Mouse (Mus musculus) lung, embryonic 14.5 days (tissue): ENCODE data around the gene Csnk1g1. TPM values are rescaled to one million over a fixed set of nuclear protein-coding genes. Genes with fewer than 3 reads are reported as not detected.
A peak's percentile ranks its signal among the peaks of the same experiment; 100 is the strongest.

Experiments used
- ATAC-seq: fragments of 200-750 bp; cut with Nextera tagmentation; 2 replicates; pipeline ENCODE4 v1.8.0; 2017; ENCODE audit warnings: mild to moderate bottlenecking, moderate TSS enrichment, moderate library complexity; ENCODE audit not compliant: insufficient read depth
- DNase-seq: peaks from one replicate; pipeline ENCODE4 v3.0.0-alpha.2; 2015
- H3K27ac ChIP-seq: fragments of 300-500 bp; sonication (generic); 2 replicates; pipeline ENCODE4 v1.5.1; 2014; ENCODE audit warnings: low read depth, mild to moderate bottlenecking, moderate library complexity
- H3K27me3 ChIP-seq: fragments of 300-500 bp; sonication (generic); 2 replicates; pipeline ENCODE4 v1.6.1; 2014; ENCODE audit warnings: low read length, control low read depth; ENCODE audit not compliant: insufficient read depth
- H3K36me3 ChIP-seq: fragments of 300-500 bp; sonication (generic); 2 replicates; pipeline ENCODE4 v1.6.1; 2014; ENCODE audit warnings: control low read depth; ENCODE audit not compliant: insufficient read depth
- H3K4me1 ChIP-seq: fragments of 300-500 bp; sonication (generic); 2 replicates; pipeline ENCODE4 v1.6.1; 2014; ENCODE audit warnings: antibody characterized with exemption, control low read depth; ENCODE audit not compliant: insufficient read depth
- H3K4me2 ChIP-seq: fragments of 300-500 bp; sonication (generic); 2 replicates; pipeline ENCODE4 v1.6.1; 2014; ENCODE audit warnings: mild to moderate bottlenecking
- H3K4me3 ChIP-seq: fragments of 300-500 bp; sonication (generic); 2 replicates; pipeline ENCODE4 v1.5.1; 2014; ENCODE audit warnings: low read depth, low read length
- H3K9ac ChIP-seq: fragments of 300-500 bp; sonication (generic); 2 replicates; pipeline ENCODE4 v1.6.1; 2014
- H3K9me3 ChIP-seq: fragments of 300-500 bp; sonication (generic); 2 replicates; pipeline ENCODE4 v1.6.1; 2016; ENCODE audit warnings: low read depth, low read length, control low read depth
- CTCF ChIP-seq: IDR thresholded peaks from 2 replicates; pipeline ENCODE4 v1.5.1; 2016; ENCODE audit warnings: antibody characterized with exemption, low read depth
- WGBS: fragments of 180-500 bp; shearing (Covaris S2); extraction: QIAGEN DNeasy Blood & Tissue Kit; methylation state at CpG from one replicate; pipeline ENCODE4 v1.1.7; 2014; 5-methylcytosine and 5-hydroxymethylcytosine counted together
- polyA plus RNA-seq: library from polyadenylated mRNA; unstranded; fragments of >200 nt; fragmentation: Nextera tagmentation; extraction: Ambion mirVana; gene quantifications from 2 replicates; pipeline ENCODE4 v1.2.1, GENCODE M21; 2014

Csnk1g1 gene
- polyA plus RNA-seq, 1 experiment from 2014 or later: 19.2 TPM

DNA sequence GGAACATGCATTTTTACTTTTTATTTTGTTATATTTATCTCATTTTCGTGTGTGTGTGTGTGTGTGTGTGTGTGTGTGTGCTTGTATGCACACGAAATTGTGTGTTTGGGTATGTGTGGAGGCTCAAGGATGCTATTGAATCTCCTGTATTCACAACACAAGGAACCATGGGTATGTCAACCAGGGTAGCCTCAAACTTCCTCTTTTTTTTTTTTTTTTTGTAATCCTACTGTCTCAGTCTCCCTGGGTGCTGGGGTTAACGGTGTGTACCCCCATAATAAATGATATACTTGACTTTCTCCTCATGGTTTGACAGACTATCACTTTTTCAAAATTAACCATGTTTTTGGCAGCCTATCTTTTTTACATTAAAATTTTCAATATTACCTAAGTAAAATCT, 5.8 kb upstream of the Csnk1g1 start:
- no peak for TF ChIP-seq CTCF
- Histone ChIP-seq H3K4me1 (no peaks in the 10 kb centered on the region), H3K4me3 (no peak overlapping the region), H3K27me3 (no peaks in the 10 kb centered on the region), H3K9ac (no peak overlapping the region), H3K9me3 (no peaks in the 10 kb centered on the region), H3K36me3 (peaks cover 61% of the 10 kb centered on the region), H3K27ac (no peak overlapping the region), H3K4me2 (no peak overlapping the region)
- 89% methylated on average over 3 of the region's 3 CpGs for WGBS
- DNase-seq: no peak
- no peak for ATAC-seq

DNA sequence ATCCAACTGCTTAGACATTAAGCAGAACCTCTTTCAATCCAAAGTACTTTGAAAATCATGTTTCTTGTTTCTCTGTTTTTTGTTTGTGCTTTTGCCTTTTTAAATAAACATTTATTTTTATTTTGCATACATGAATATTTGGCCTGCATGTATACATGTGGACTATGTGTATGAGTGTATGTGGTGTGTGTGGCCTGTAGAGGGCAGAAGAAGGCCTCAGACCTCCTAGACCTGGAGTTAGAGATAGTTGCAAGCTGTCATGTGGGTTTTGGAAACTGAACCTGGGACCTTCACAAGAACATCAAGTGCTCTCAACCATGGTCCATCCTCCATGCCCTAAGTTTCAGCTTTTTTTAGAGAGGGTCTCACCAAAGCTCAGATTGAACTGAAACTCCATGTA, 5.3 kb upstream of the Csnk1g1 start:
- Histone ChIP-seq H3K4me1 (no peaks in the 10 kb centered on the region), H3K27me3 (no peaks in the 10 kb centered on the region), H3K4me2 (no peak overlapping the region), H3K9me3 (no peaks in the 10 kb centered on the region), H3K36me3 (peaks cover 57% of the 10 kb centered on the region), H3K27ac (no peak overlapping the region), H3K4me3 (no peak overlapping the region), H3K9ac (no peak overlapping the region)
- TF ChIP-seq CTCF: peak; percentile 24; the same call in 1 of the 2 replicates
- no peak for ATAC-seq
- DNase-seq: no peak

DNA sequence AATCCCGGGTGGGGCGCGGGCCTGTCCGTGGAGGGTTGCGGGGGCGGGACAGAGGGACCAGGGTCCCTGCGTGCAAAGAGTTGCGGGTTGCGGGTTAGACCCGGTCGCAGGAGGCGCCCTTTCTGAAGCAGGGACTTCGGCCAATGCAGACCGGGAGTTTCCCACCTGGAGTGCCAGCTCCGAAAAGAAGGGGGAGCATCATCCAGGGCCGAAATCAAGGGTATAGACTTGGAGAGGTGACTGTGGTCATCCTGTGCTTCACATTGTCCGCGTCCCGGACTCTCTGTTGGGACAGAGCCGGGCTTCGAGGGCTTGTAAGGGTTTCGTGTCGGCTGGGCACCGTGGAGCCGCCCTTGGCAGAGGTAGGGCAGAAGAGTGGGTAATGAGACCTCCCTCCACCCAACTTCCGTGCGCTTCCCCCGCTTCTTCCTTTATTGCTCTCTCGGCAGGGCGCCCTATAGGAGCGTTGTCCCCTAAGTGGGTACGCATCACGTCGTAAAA, 627 bp downstream of the Csnk1g1 start:
- H3K27me3 ChIP-seq: no peaks in the 10 kb centered on the region
- peak overlapping the region; percentile 80 for H3K9ac ChIP-seq
- peak overlapping the region; percentile 87 for H3K27ac ChIP-seq
- DNase-seq (peak; percentile 58), ATAC-seq (no peak; the same call in 1 of the 2 replicates)
- H3K4me3 ChIP-seq: peak overlapping the region; percentile 82
- H3K4me1 ChIP-seq: 0 out of 2 replicates have a peak, but pooled peaks cover 2% of the 10 kb centered on the region
- peak; percentile 32 for TF ChIP-seq CTCF
- H3K9me3 ChIP-seq: no peaks in the 10 kb centered on the region
- peaks cover 15% of the 10 kb centered on the region for H3K36me3 ChIP-seq
- peak overlapping the region; percentile 84 for H3K4me2 ChIP-seq
- under 1% methylated on average over 34 of the region's 34 CpGs for WGBS

DNA sequence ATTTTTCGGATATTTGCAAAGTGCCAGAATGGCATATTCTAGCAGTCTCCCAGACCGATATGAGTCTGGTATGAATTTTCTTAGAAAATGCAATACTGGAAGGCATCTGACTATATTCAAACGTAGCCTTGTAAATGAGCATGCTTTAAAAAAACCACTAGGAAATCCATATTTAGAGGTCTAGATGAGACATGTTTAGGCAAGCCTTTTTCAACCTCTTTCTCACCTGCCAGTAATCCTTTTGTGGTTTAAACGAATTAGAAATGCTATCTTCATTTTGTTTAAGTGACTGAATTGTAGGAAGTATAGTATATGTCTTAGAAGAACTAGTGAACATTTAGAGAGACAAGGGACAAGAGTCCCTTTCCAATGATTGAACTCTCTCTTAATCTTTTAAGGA, 1.1 kb downstream of the Csnk1g1 start:
- Histone ChIP-seq H3K4me3 (peak overlapping the region; percentile 82), H3K4me2 (peak overlapping the region; percentile 84), H3K9ac (peak overlapping the region; percentile 80), H3K4me1 (0 out of 2 replicates have a peak, but pooled peaks cover 2% of the 10 kb centered on the region), H3K27me3 (no peaks in the 10 kb centered on the region), H3K9me3 (no peaks in the 10 kb centered on the region), H3K36me3 (peaks cover 13% of the 10 kb centered on the region), H3K27ac (peak overlapping the region; percentile 87)
- ATAC-seq: no peak
- no peak for DNase-seq
- no peak for TF ChIP-seq CTCF
- 8% methylated on average over 4 of the region's 4 CpGs for WGBS

DNA sequence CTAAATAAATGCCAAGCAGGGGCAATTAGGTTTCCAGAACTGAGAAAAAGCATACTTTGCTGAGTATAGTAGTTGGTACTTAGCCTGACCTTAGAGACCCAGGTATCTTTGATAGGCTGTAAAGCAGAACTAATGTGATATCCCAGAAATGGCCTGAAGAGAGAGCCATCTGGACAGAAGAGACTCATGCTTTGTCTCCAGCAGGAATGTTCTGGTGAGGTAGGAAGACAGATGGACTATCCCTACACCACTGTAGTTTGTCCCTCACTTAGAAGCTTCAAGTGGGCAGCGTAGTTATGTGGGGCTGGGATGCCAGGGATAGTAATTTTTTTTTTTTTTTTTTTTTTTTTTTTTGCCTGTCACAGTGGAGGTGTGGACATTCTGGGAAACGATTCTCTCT, 5.3 kb downstream of the Csnk1g1 start:
- no peaks in the 10 kb centered on the region for H3K36me3 ChIP-seq
- ATAC-seq (no peak), DNase-seq (no peak)
- no peak overlapping the region for H3K4me3 ChIP-seq
- no peak for TF ChIP-seq CTCF
- H3K27me3 ChIP-seq: no peaks in the 10 kb centered on the region
- no peak overlapping the region for H3K4me2 ChIP-seq
- 71% methylated on average over 2 of the region's 2 CpGs for WGBS
- H3K4me1 ChIP-seq: 0 out of 2 replicates have a peak, but pooled peaks cover 2% of the 10 kb centered on the region
- no peak overlapping the region for H3K27ac ChIP-seq
- no peak overlapping the region for H3K9ac ChIP-seq
- H3K9me3 ChIP-seq: no peaks in the 10 kb centered on the region

DNA sequence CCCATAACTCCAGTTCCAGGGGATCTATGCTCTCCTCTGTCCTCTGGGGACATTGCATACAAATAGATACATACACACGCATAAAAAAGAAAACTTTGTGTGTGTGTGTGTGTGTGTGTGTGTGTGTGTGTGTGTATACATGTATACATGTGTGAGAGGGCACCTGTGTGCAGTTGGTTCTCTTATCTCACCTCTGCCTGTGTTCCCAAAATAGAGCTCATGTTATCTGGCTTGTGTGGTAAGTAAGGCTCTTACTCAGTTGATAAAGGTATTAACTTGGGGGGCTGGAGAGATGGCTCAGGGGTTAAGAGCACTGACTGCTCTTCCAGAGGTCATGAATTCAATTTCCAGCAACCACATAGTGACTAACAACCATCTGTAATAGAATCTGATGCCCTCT, 8.3 kb downstream of the Csnk1g1 start:
- Histone ChIP-seq H3K4me1 (no peaks in the 10 kb centered on the region), H3K27ac (no peak overlapping the region), H3K36me3 (no peaks in the 10 kb centered on the region), H3K9me3 (no peaks in the 10 kb centered on the region), H3K4me3 (no peak overlapping the region), H3K4me2 (no peak overlapping the region), H3K9ac (no peak overlapping the region), H3K27me3 (no peaks in the 10 kb centered on the region)
- TF ChIP-seq CTCF: no peak
- DNase-seq: no peak
- ATAC-seq: no peak
- WGBS: 68% methylated on average over 1 of the region's 1 CpGs

DNA sequence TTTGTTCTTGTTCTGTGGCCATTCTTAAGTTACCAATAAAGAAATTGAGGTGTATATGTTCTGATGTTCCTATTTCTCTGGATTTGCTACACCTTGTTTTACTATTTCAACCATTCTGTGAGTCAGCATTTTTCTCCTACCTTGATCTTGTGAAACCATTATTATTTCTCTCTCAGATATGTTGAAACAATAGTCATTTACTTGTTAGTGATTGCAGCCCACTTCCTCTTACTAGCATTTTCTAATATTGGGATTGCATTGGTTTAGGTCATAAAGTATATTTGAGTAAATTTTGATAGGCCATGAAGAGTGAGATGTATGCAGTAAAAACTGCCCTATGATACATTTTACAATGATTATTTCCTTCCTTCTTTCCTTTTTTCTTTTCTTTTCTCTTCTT, 19.7 kb downstream of the Csnk1g1 start:
- no peaks in the 10 kb centered on the region for H3K27me3 ChIP-seq
- H3K4me3 ChIP-seq: no peak overlapping the region
- TF ChIP-seq CTCF: no peak
- H3K4me2 ChIP-seq: no peak overlapping the region
- no peaks in the 10 kb centered on the region for H3K36me3 ChIP-seq
- ATAC-seq (no peak), DNase-seq (no peak)
- H3K9ac ChIP-seq: no peak overlapping the region
- no peaks in the 10 kb centered on the region for H3K4me1 ChIP-seq
- H3K27ac ChIP-seq: no peak overlapping the region
- no peaks in the 10 kb centered on the region for H3K9me3 ChIP-seq

DNA sequence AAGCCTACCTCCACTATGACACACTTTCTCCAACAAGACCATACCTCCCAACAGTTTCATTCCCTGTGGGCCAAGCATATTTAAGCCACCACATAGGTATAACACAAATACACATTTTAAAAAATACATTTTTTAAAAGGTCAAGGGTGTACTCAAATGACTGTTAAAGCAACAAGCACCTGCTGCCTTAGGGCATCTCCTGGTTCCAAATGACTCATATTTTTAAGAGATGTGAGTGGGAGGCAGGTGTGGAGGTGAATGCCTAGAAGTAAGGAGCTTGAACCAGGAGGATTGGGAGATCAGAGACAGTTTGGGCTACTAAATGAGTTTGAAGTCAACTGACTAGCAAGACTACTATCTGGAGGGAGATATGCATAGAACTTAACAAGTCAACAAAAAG, 21.1 kb downstream of the Csnk1g1 start:
- Histone ChIP-seq H3K27ac (no peak overlapping the region), H3K9me3 (no peaks in the 10 kb centered on the region), H3K4me1 (no peaks in the 10 kb centered on the region), H3K9ac (no peak overlapping the region), H3K4me3 (no peak overlapping the region), H3K4me2 (no peak overlapping the region), H3K36me3 (no peaks in the 10 kb centered on the region), H3K27me3 (no peaks in the 10 kb centered on the region)
- DNase-seq (no peak), ATAC-seq (no peak)
- TF ChIP-seq CTCF: no peak
